Mouse (Mus musculus) embryonic facial prominence, embryonic 14.5 days (tissue): ENCODE measurements around the gene Ephb1. TPM values are rescaled to one million over a fixed set of nuclear protein-coding genes. Genes with fewer than 3 reads are reported as not detected.

Source experiments
- ATAC-seq: fragments of 200-750 bp; cut with Nextera tagmentation; 2 replicates; pipeline ENCODE4 v1.8.0; 2017; ENCODE audit warnings: low read depth, moderate number of reproducible peaks, moderate TSS enrichment
- DNase-seq: peaks from one replicate; pipeline ENCODE4 v3.0.0-alpha.2; 2015; ENCODE audit warnings: low spot score
- H3K27ac ChIP-seq: fragments of 300-500 bp; sonication (generic); replicated peaks from 2 replicates; pipeline ENCODE4 v1.5.1; 2014; ENCODE audit warnings: low read depth, mild to moderate bottlenecking, low read length, moderate library complexity
- H3K27me3 ChIP-seq: fragments of 300-500 bp; sonication (generic); replicated peaks from 2 replicates; pipeline ENCODE4 v1.6.1; 2014; ENCODE audit warnings: low read length; ENCODE audit not compliant: control insufficient read depth, insufficient read depth
- H3K36me3 ChIP-seq: fragments of 300-500 bp; sonication (generic); 2 replicates; pipeline ENCODE4 v1.6.1; 2014; ENCODE audit warnings: low read length, mixed read lengths; ENCODE audit not compliant: control insufficient read depth, insufficient read depth
- H3K4me1 ChIP-seq: fragments of 300-500 bp; sonication (generic); 2 replicates; pipeline ENCODE4 v1.6.1; 2014; ENCODE audit warnings: antibody characterized with exemption, low read length; ENCODE audit not compliant: control insufficient read depth, insufficient read depth
- H3K4me2 ChIP-seq: fragments of 300-500 bp; sonication (generic); 2 replicates; pipeline ENCODE4 v1.6.1; 2014; ENCODE audit warnings: low read depth, mild to moderate bottlenecking, low read length, moderate library complexity, mixed read lengths
- H3K4me3 ChIP-seq: fragments of 300-500 bp; sonication (generic); 2 replicates; pipeline ENCODE4 v1.5.1; 2014; ENCODE audit warnings: low read depth, mild to moderate bottlenecking, low read length
- H3K9ac ChIP-seq: fragments of 300-500 bp; sonication (generic); 2 replicates; pipeline ENCODE4 v1.6.1; 2014; ENCODE audit warnings: low read depth, mild to moderate bottlenecking, low read length, moderate library complexity, mixed read lengths
- H3K9me3 ChIP-seq: fragments of 300-500 bp; sonication (generic); 2 replicates; pipeline ENCODE4 v1.6.1; 2016; ENCODE audit warnings: low read length; ENCODE audit not compliant: control insufficient read depth
- WGBS: fragments of 180-500 bp; shearing (Covaris S2); extraction: QIAGEN DNeasy Blood & Tissue Kit; methylation state at CpG from one replicate; pipeline ENCODE4 v1.1.7; 2014; 5-methylcytosine and 5-hydroxymethylcytosine counted together
- polyA plus RNA-seq: library from polyadenylated mRNA; unstranded; fragments of >200 nt; fragmentation: Nextera tagmentation; extraction: Ambion mirVana; gene quantifications from 2 replicates; pipeline ENCODE4 v1.2.1, GENCODE M21; 2014

Ephb1 gene
- polyA plus RNA-seq, 1 experiment from 2014 or later = 3.9 TPM

DNA sequence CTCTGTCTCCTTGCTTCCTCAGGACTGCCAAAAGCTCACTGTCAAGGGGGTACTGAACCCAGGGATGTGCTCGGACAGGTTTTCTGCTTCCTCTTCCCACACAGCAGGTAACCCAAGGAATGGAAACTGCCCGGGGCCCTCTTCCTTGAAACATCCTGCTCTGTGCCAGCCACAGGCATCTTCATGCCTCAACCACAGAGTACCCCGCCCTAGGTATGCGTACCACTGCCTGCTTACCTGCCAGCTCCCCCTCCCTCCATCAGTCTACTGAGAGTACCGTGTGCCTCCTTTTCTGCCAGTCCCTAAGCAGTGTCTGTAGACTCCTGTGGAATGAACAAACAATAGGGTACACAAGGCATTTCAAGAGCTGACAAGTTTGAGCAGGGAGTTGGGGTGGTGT, 265.9 kb downstream of the Ephb1 start:
- Histone ChIP-seq H3K4me3 (no peak overlapping the region), H3K4me2 (no peak overlapping the region), H3K36me3 (no peaks in the 10 kb centered on the region), H3K4me1 (no peaks in the 10 kb centered on the region), H3K27ac (no peak overlapping the region), H3K9me3 (no peaks in the 10 kb centered on the region), H3K27me3 (no peaks in the 10 kb centered on the region), H3K9ac (no peak overlapping the region)
- peak; percentile 87 for ATAC-seq
- peak; percentile 78 for DNase-seq
- WGBS = 83% methylated on average over 5 of the region's 5 CpGs

- H3K27ac ChIP-seq = no peak overlapping the region
- H3K36me3 ChIP-seq = no peaks in the 10 kb centered on the region
- H3K27me3 ChIP-seq = no peaks in the 10 kb centered on the region
- no peaks in the 10 kb centered on the region for H3K9me3 ChIP-seq
- no peak overlapping the region for H3K4me2 ChIP-seq
- no peak for DNase-seq
- H3K4me1 ChIP-seq = no peaks in the 10 kb centered on the region
- H3K9ac ChIP-seq = no peak overlapping the region
- ATAC-seq = no peak
- H3K4me3 ChIP-seq = no peak overlapping the region
- WGBS = 75% methylated on average over 24 of the region's 24 CpGs
Measured at GRCm38 (mm10) chr9:102086053-102086706, 268.3 kb downstream of the Ephb1 start.

DNA sequence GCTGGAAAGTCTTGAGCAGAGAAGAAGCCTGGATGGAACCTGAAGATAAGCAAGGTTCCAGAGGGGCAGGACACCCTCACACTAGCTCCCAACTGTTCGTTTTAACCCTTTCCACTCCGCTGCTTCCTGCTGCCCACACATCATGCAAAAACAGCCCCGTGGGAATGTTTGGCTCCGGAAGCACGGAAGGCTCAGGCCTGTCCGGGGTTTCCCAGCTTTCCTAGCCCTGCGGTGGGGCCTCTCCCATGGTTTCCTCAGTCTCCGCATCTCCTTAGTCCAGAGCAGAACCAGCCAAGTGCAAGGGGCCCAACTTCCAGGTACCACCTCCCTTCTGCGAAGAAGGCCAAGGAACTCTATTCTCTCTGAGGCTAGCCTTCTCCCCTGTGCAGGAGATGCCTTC, 269.0 kb downstream of the Ephb1 start:
- ATAC-seq (no peak), DNase-seq (no peak)
- Histone ChIP-seq H3K4me3 (no peak overlapping the region), H3K9ac (no peak overlapping the region), H3K36me3 (no peaks in the 10 kb centered on the region), H3K4me2 (no peak overlapping the region), H3K9me3 (no peaks in the 10 kb centered on the region), H3K27ac (no peak overlapping the region), H3K27me3 (no peaks in the 10 kb centered on the region), H3K4me1 (no peaks in the 10 kb centered on the region)
- WGBS = 85% methylated on average over 9 of the region's 9 CpGs

GRCm38 (mm10) chr9:102080934-102081333, 273.6 kb downstream of the Ephb1 start:
- WGBS = 76% methylated on average over 5 of the region's 5 CpGs
- ATAC-seq (no peak), DNase-seq (no peak)
- no peak overlapping the region for H3K27ac ChIP-seq
- no peak overlapping the region for H3K4me2 ChIP-seq
- H3K4me3 ChIP-seq = no peak overlapping the region
- no peaks in the 10 kb centered on the region for H3K4me1 ChIP-seq
- no peak overlapping the region for H3K9ac ChIP-seq
- no peaks in the 10 kb centered on the region for H3K9me3 ChIP-seq
- H3K36me3 ChIP-seq = no peaks in the 10 kb centered on the region
- no peaks in the 10 kb centered on the region for H3K27me3 ChIP-seq

DNA sequence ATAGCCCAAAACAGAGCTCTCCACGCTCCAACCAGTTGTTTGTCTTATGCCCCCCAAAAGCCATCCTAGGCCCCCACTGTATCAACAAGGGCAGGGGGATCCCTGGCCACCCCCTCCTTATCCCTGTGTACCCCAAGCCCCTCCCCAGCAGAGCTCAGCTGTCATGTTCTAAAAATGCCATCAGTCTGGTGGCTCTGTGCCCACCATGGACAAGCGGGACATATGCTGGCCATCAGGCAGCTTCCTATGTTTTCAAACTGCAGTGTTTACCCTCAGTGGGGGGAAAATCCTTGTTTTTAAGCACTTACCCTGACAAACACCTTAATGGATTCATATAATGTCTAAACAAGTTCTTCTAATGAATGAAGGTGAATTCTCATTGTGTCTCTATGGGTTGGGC, 275.3 kb downstream of the Ephb1 start:
- ATAC-seq (no peak), DNase-seq (no peak)
- Histone ChIP-seq H3K27me3 (no peaks in the 10 kb centered on the region), H3K9me3 (no peaks in the 10 kb centered on the region), H3K27ac (no peak overlapping the region), H3K36me3 (no peaks in the 10 kb centered on the region), H3K4me1 (no peaks in the 10 kb centered on the region), H3K4me3 (no peak overlapping the region), H3K9ac (no peak overlapping the region), H3K4me2 (no peak overlapping the region)
- 100% methylated on average over 2 of the region's 2 CpGs for WGBS

DNA sequence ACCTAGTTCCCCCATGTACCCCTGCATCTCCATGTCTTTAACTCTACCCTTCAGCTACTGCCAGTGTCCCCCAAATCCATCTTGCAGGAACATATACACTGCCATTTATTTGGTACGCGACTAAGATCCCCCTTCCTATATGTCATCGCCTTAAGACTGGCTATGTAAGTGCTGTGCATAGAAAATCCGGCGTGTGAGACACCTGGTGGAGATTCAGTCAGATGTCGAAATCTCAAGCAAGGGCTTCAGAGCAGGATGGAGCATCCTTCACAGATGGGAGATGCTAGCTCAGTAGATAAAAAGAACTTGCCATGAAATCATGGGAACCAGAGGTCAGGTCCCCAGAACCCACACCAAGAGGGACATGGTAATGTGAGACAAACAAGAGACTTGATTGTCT, 276.3 kb downstream of the Ephb1 start:
- H3K9me3 ChIP-seq = no peaks in the 10 kb centered on the region
- WGBS = 87% methylated on average over 6 of the region's 6 CpGs
- no peaks in the 10 kb centered on the region for H3K4me1 ChIP-seq
- no peak for DNase-seq
- no peak for ATAC-seq
- H3K36me3 ChIP-seq = no peaks in the 10 kb centered on the region
- H3K4me2 ChIP-seq = no peak overlapping the region
- H3K27me3 ChIP-seq = no peaks in the 10 kb centered on the region
- no peak overlapping the region for H3K27ac ChIP-seq
- no peak overlapping the region for H3K9ac ChIP-seq
- no peak overlapping the region for H3K4me3 ChIP-seq

GRCm38 (mm10) chr9:102075539-102075938, 279.0 kb downstream of the Ephb1 start:
- Histone ChIP-seq H3K27ac (no peak overlapping the region), H3K9ac (no peak overlapping the region), H3K4me3 (no peak overlapping the region), H3K4me2 (no peak overlapping the region), H3K4me1 (no peaks in the 10 kb centered on the region), H3K27me3 (no peaks in the 10 kb centered on the region), H3K9me3 (no peaks in the 10 kb centered on the region), H3K36me3 (no peaks in the 10 kb centered on the region)
- 54% methylated on average over 4 of the region's 4 CpGs for WGBS
- DNase-seq (no peak), ATAC-seq (no peak)

GRCm38 (mm10) chr9:102073404-102073803, 281.1 kb downstream of the Ephb1 start:
- Histone ChIP-seq H3K9me3 (no peaks in the 10 kb centered on the region), H3K27me3 (no peaks in the 10 kb centered on the region), H3K36me3 (no peaks in the 10 kb centered on the region), H3K4me1 (no peaks in the 10 kb centered on the region), H3K4me2 (no peak overlapping the region), H3K27ac (no peak overlapping the region), H3K4me3 (no peak overlapping the region), H3K9ac (no peak overlapping the region)
- ATAC-seq (no peak), DNase-seq (no peak)
- WGBS = 78% methylated on average over 5 of the region's 5 CpGs

DNA sequence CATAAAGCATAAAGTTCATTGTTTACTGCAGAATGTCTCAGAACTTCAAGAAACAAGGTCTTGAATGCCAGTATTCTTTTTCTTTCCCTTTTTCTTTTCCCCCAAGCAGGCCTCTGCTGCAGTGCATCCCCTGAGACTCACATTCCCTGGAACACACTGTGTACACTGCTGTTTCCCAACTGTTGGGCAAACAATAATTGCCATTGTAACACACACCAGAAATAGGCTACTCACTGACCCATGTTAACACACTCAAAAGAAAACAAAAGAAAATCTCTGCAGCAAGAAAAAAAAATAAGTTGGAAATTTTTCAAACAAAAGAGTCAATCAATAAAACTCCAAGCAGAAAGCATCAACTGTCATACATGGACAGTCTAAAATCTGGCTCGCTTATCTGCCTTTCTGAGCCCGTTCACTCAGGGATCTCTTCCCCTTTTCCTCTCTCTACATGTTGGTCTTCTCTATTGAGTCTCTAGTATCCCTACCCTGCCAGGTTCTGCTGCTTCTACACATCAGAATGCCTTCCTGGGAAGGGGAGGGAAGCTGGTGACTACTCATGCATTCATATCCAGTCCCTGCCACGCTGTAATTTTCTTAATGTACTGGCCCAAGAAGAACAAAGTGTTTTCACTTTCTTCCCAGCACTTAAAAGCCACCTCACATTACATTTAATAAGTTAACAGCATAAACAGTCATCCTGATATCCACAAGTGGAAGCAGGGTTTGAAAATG, 285.2 kb downstream of the Ephb1 start:
- Histone ChIP-seq H3K4me1 (no peaks in the 10 kb centered on the region), H3K4me3 (no peak overlapping the region), H3K4me2 (no peak overlapping the region), H3K9me3 (no peaks in the 10 kb centered on the region), H3K27ac (no peak overlapping the region), H3K27me3 (no peaks in the 10 kb centered on the region), H3K36me3 (no peaks in the 10 kb centered on the region), H3K9ac (no peak overlapping the region)
- WGBS = 59% methylated on average over 3 of the region's 3 CpGs
- ATAC-seq = no peak
- no peak for DNase-seq
